Mouse (Mus musculus) naive thymus-derived CD4-positive, alpha-beta T cell, adult 5 months (primary cell): ENCODE results near the gene Olfr1051. TPM values are rescaled to one million over a fixed set of nuclear protein-coding genes. Genes with fewer than 3 reads are reported as not detected.

ENCODE experiments used
- polyA plus RNA-seq: library from polyadenylated mRNA; unstranded; fragments of 100-300 nt; shearing (Covaris generic); gene quantifications from one replicate; pipeline ENCODE4 v1.2.1, GENCODE M21; 2017

Gene Olfr1051
- polyA plus RNA-seq = not detected

GRCm38 (mm10) chr2:86278988-86279387, at the start of gene Olfr1051:
Olfr1051 (minus strand) TSS chr2:86279088.

GRCm38 (mm10) chr2:86315184-86315583, 36.3 kb upstream of the Olfr1051 start, which contains the start of gene Olfr1053:
Olfr1053 (minus strand) TSS chr2:86315284.

GRCm38 (mm10) chr2:86292155-86292554, 13.3 kb upstream of the Olfr1051 start, which contains the start of gene Olfr1052:
Olfr1052 (plus strand) TSS chr2:86292455.

GRCm38 (mm10) chr2:86258228-86258627, 20.7 kb downstream of the Olfr1051 start, which contains the start of gene Olfr1049:
Olfr1049 (minus strand) TSS chr2:86258328.

GRCm38 (mm10) chr2:86240189-86240588, 38.7 kb downstream of the Olfr1051 start, which contains the start of gene Olfr1048:
Olfr1048 (minus strand) TSS chr2:86240289.

GRCm38 (mm10) chr2:86231301-86231700, 47.6 kb downstream of the Olfr1051 start, which contains the start of gene Olfr1047:
Olfr1047 (minus strand) TSS chr2:86231401.

Other genes with a start within 250 kb of the Olfr1051 start
- gene Olfr1034, start 233.2 kb downstream of the Olfr1051 start, polyA plus RNA-seq = not detected
- gene Olfr1036, start 205.1 kb downstream of the Olfr1051 start, polyA plus RNA-seq = not detected
- gene Olfr1037, start 191.7 kb downstream of the Olfr1051 start, polyA plus RNA-seq = not detected
- gene Olfr1039, start 143.2 kb downstream of the Olfr1051 start, polyA plus RNA-seq = not detected
- not detected for gene Olfr1040, start 132.4 kb downstream of the Olfr1051 start, polyA plus RNA-seq
- 0.06 TPM for gene Olfr1042, start 117.2 kb downstream of the Olfr1051 start, polyA plus RNA-seq
- 0.37 TPM for gene Olfr1043, start 111.6 kb downstream of the Olfr1051 start, polyA plus RNA-seq
- not detected for gene Olfr1044, start 101.3 kb downstream of the Olfr1051 start, polyA plus RNA-seq
- not detected for gene Olfr52, start 93.4 kb downstream of the Olfr1051 start, polyA plus RNA-seq
- 0.15 TPM for gene Olfr1045, start 76.1 kb downstream of the Olfr1051 start, polyA plus RNA-seq
- not detected for gene Olfr1046, start 59.8 kb downstream of the Olfr1051 start, polyA plus RNA-seq
- gene Olfr1047, start 47.7 kb downstream of the Olfr1051 start, polyA plus RNA-seq = not detected
- 0.15 TPM for gene Olfr1048, start 38.8 kb downstream of the Olfr1051 start, polyA plus RNA-seq
- gene Olfr1049, start 20.8 kb downstream of the Olfr1051 start, polyA plus RNA-seq = not detected
- gene Olfr1052, start 13.4 kb upstream of the Olfr1051 start, polyA plus RNA-seq = not detected
- gene Olfr1053, start 36.2 kb upstream of the Olfr1051 start, polyA plus RNA-seq = not detected
- gene Olfr1054, start 56.3 kb upstream of the Olfr1051 start, polyA plus RNA-seq = not detected
- not detected for gene Olfr1055, start 71.2 kb upstream of the Olfr1051 start, polyA plus RNA-seq
- not detected for gene Olfr1056, start 83.4 kb upstream of the Olfr1051 start, polyA plus RNA-seq
- gene Olfr1057, start 99.3 kb upstream of the Olfr1051 start, polyA plus RNA-seq = not detected
- not detected for gene Olfr1058, start 109.5 kb upstream of the Olfr1051 start, polyA plus RNA-seq
- gene Olfr1061, start 135.0 kb upstream of the Olfr1051 start, polyA plus RNA-seq = not detected
- gene Olfr1062, start 147.7 kb upstream of the Olfr1051 start, polyA plus RNA-seq = not detected
- gene Olfr1065, start 171.5 kb upstream of the Olfr1051 start, polyA plus RNA-seq = not detected
- not detected for gene Olfr1066, start 177.2 kb upstream of the Olfr1051 start, polyA plus RNA-seq
- gene Olfr228, start 208.3 kb upstream of the Olfr1051 start, polyA plus RNA-seq = not detected
- gene Olfr1076, start 229.4 kb upstream of the Olfr1051 start, polyA plus RNA-seq = not detected